Comparison of ENCODE assay signal across 21 mouse cellular contexts in genomic region chr9:43506276-43506675, GRCm38 (mm10).
A peak's percentile ranks its signal among the peaks of the same experiment; 100 is the strongest.
DNase-seq lines count a peak whose midpoint lies in the region; ATAC-seq and TF ChIP-seq lines count a peak whose summit lies in the region.
"Had no signal": no experiment of that assay in that cellular context is flagged by ENCODE, and none has a peak within 500 bp of the region (broad histone marks: within the 10 kb centered on the region; RNA-seq: fewer than 3 reads in every experiment).

No protein-coding gene starts in this region.

- peaks cover 21% of the 10 kb centered on the region for H3K4me1 ChIP-seq in forebrain, embryonic 13.5 days
- H3K4me1 ChIP-seq in forebrain, embryonic 10.5 days: peaks cover 25% of the 10 kb centered on the region
- peaks cover 6% of the 10 kb centered on the region; the same call in 1 of the 2 replicates for H3K4me1 ChIP-seq in midbrain, embryonic 14.5 days (ENCODE audit: control insufficient read depth, insufficient read depth, low read length)
- H3K4me1 ChIP-seq in midbrain, postnatal 0 days (ENCODE audit: insufficient read depth, low read length): peaks cover 4% of the 10 kb centered on the region; the same call in 1 of the 2 replicates
- peaks cover 30% of the 10 kb centered on the region for H3K4me1 ChIP-seq in limb, embryonic 10.5 days
- H3K4me1 ChIP-seq in neural tube, embryonic 15.5 days: peaks cover 27% of the 10 kb centered on the region

- H3K9me3 ChIP-seq in forebrain, embryonic 13.5 days (replicated peaks): no peaks in the 10 kb centered on the region
- H3K9me3 ChIP-seq in forebrain, embryonic 10.5 days: no peaks in the 10 kb centered on the region
- H3K9me3 ChIP-seq in midbrain, embryonic 14.5 days (ENCODE audit: control insufficient read depth, low read length): no peaks in the 10 kb centered on the region
- no peaks in the 10 kb centered on the region for H3K9me3 ChIP-seq in midbrain, postnatal 0 days (ENCODE audit: low read length)
- H3K9me3 ChIP-seq in limb, embryonic 10.5 days (replicated peaks): no peaks in the 10 kb centered on the region
- no peaks in the 10 kb centered on the region for H3K9me3 ChIP-seq in neural tube, embryonic 15.5 days (replicated peaks)

- H3K4me2 ChIP-seq in forebrain, embryonic 13.5 days: no peak overlapping the region
- H3K4me2 ChIP-seq in midbrain, embryonic 14.5 days (ENCODE audit: low read length): no peak overlapping the region
- H3K4me2 ChIP-seq in midbrain, postnatal 0 days (ENCODE audit: low read depth, low read length, poor library complexity, severe bottlenecking): no peak overlapping the region
- peak overlapping the region; percentile 25 for H3K4me2 ChIP-seq in neural tube, embryonic 15.5 days
- H3K4me2 ChIP-seq: lung, embryonic 14.5 days had no signal

- no peak for ATAC-seq in forebrain, embryonic 13.5 days
- ATAC-seq in midbrain, embryonic 14.5 days (ENCODE audit: low FRiP score, low TSS enrichment): no peak
- no peak for ATAC-seq in midbrain, postnatal 0 days (ENCODE audit: low FRiP score)
- peak; percentile 79 for ATAC-seq in neural tube, embryonic 15.5 days (ENCODE audit: low FRiP score)

- H3K36me3 ChIP-seq in forebrain, embryonic 13.5 days (ENCODE audit: poor library complexity, severe bottlenecking): no peaks in the 10 kb centered on the region
- H3K36me3 ChIP-seq in forebrain, embryonic 10.5 days (replicated peaks): no peaks in the 10 kb centered on the region
- H3K36me3 ChIP-seq in midbrain, embryonic 14.5 days (ENCODE audit: control insufficient read depth, insufficient read depth, low read length): no peaks in the 10 kb centered on the region
- H3K36me3 ChIP-seq in midbrain, postnatal 0 days (ENCODE audit: insufficient read depth, low read length): no peaks in the 10 kb centered on the region
- no peaks in the 10 kb centered on the region for H3K36me3 ChIP-seq in limb, embryonic 10.5 days
- H3K36me3 ChIP-seq in neural tube, embryonic 15.5 days: no peaks in the 10 kb centered on the region

- peak overlapping the region; percentile 41 for H3K27ac ChIP-seq in forebrain, embryonic 13.5 days
- H3K27ac ChIP-seq in forebrain, embryonic 10.5 days: no peak overlapping the region
- H3K27ac ChIP-seq in midbrain, embryonic 14.5 days (replicated peaks; ENCODE audit: low read depth, low read length): 0 out of 2 replicates have a peak overlapping the region, but pooled peaks have one; percentile 26
- H3K27ac ChIP-seq in midbrain, postnatal 0 days (ENCODE audit: low read depth, low read length): no peak overlapping the region
- peak overlapping the region; percentile 70; the same call in 1 of the 2 replicates for H3K27ac ChIP-seq in limb, embryonic 10.5 days
- peak overlapping the region; percentile 81 for H3K27ac ChIP-seq in neural tube, embryonic 15.5 days (replicated peaks)
- H3K27ac ChIP-seq: gastrocnemius, adult 2 months; kidney, postnatal 0 days; left cerebral cortex, adult 2 months; liver, embryonic 14.5 days had no signal

- TF ChIP-seq CTCF in midbrain, postnatal 0 days (IDR thresholded peaks at IDR 0.05): no peak

- DNase-seq in forebrain, embryonic 10.5 days (ENCODE audit: extremely low spot score, low spot score): no peak
- DNase-seq in midbrain, embryonic 14.5 days: no peak
- DNase-seq in midbrain, postnatal 0 days (ENCODE audit: low spot score): no peak
- no peak for DNase-seq in limb, embryonic 10.5 days (ENCODE audit: low spot score)
- no peak for DNase-seq in heart, postnatal 36 days
- DNase-seq in liver: no peak
- DNase-seq: adrenal gland, postnatal 14 days; cerebellum, adult 8-10 months; cerebellum, postnatal 36 days; gastrocnemius, adult 2 months; kidney, adult 2 months; layer of hippocampus, adult 9-11 months; left cerebral cortex, postnatal 4 days; lung, embryonic 14.5 days; right cerebral cortex, postnatal 25 days; spleen, adult 18-20 months had no signal

- H3K4me3 ChIP-seq in forebrain, embryonic 13.5 days: no peak overlapping the region
- no peak overlapping the region for H3K4me3 ChIP-seq in forebrain, embryonic 10.5 days
- no peak overlapping the region for H3K4me3 ChIP-seq in midbrain, embryonic 14.5 days (replicated peaks; ENCODE audit: low read depth, low read length)
- no peak overlapping the region for H3K4me3 ChIP-seq in midbrain, postnatal 0 days (ENCODE audit: low read depth, low read length)
- no peak overlapping the region for H3K4me3 ChIP-seq in limb, embryonic 10.5 days
- H3K4me3 ChIP-seq in neural tube, embryonic 15.5 days (replicated peaks): no peak overlapping the region
- H3K4me3 ChIP-seq: gastrocnemius, adult 2 months; left cerebral cortex, adult 2 months had no signal

- no peaks in the 10 kb centered on the region for H3K27me3 ChIP-seq in forebrain, embryonic 13.5 days
- H3K27me3 ChIP-seq in forebrain, embryonic 10.5 days (ENCODE audit: poor library complexity, severe bottlenecking): no peaks in the 10 kb centered on the region
- no peaks in the 10 kb centered on the region for H3K27me3 ChIP-seq in midbrain, embryonic 14.5 days (ENCODE audit: control insufficient read depth, insufficient read depth, low read length)
- no peaks in the 10 kb centered on the region for H3K27me3 ChIP-seq in midbrain, postnatal 0 days (ENCODE audit: insufficient read depth, low read length)
- no peaks in the 10 kb centered on the region for H3K27me3 ChIP-seq in limb, embryonic 10.5 days (ENCODE audit: low read depth, poor library complexity, severe bottlenecking)
- no peaks in the 10 kb centered on the region for H3K27me3 ChIP-seq in neural tube, embryonic 15.5 days (replicated peaks)

- intact Hi-C loops in heart, postnatal 36 days (cut with DNase I): no loop called here

- 50% methylated on average over 6 of the region's 6 CpGs for whole genome bisulfite sequencing in forebrain, embryonic 13.5 days
- 68% methylated on average over 6 of the region's 6 CpGs for WGBS in forebrain, embryonic 10.5 days
- 61% methylated on average over 6 of the region's 6 CpGs for WGBS in midbrain, embryonic 14.5 days
- WGBS in midbrain, postnatal 0 days: 54% methylated on average over 6 of the region's 6 CpGs
- 35% methylated on average over 6 of the region's 6 CpGs for WGBS in limb, embryonic 10.5 days
- WGBS in neural tube, embryonic 15.5 days: 12% methylated on average over 6 of the region's 6 CpGs

- 0 out of 2 replicates have a peak overlapping the region, but pooled peaks have one; percentile 31 for H3K9ac ChIP-seq in forebrain, embryonic 13.5 days
- H3K9ac ChIP-seq in midbrain, embryonic 14.5 days (replicated peaks; ENCODE audit: low read length): no peak overlapping the region
- no peak overlapping the region for H3K9ac ChIP-seq in midbrain, postnatal 0 days (replicated peaks; ENCODE audit: low read length, poor library complexity, severe bottlenecking)
- H3K9ac ChIP-seq in neural tube, embryonic 15.5 days (replicated peaks): no peak overlapping the region
- H3K9ac ChIP-seq: liver, embryonic 14.5 days; lung, embryonic 14.5 days had no signal

Comparison
In these comparisons a context has a peak if more than half of its experiments do, and no peak if none do; other contexts are left out.
1. H3K27ac ChIP-seq: peak in forebrain, embryonic 13.5 days (single experiment), midbrain, embryonic 14.5 days (single experiment), limb, embryonic 10.5 days (single experiment) and neural tube, embryonic 15.5 days (single experiment); none in forebrain, embryonic 10.5 days (single experiment) and midbrain, postnatal 0 days (single experiment).